Mouse (Mus musculus): ENCODE measurements at regions not wholly inside any gene's neighbourhood (a gene's known extent, or its start where the extent isn't known, plus 50 kb on each side); places are given as distances from the start of the nearest gene placed in this dataset.

DNA sequence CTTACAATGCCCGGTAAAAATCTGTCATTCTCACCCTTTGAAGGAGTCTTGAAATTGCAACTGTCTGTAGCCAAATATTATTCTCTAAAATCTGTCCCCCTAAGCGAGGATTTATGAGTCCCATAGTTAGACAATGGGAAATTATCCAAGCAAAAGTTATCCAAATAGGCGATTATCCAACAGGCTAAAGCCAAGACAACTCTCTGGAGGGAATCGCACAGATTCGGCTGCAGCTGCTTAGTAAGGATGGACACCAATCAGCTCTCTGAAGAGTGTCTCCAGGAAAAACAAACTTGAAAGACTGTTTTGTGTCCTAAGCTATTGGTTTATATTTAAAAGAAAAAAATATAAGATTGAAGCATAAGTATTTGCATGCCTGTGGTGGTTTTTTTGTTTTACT is 103.1 kb upstream of the Intu start:
- no peak for TF ChIP-seq EP300 (optimal IDR thresholded peaks at IDR 0.05)
- no peak for TF ChIP-seq CTCF (IDR thresholded peaks at IDR 0.05; ENCODE audit: low read depth)

All from stomach, postnatal 0 days (tissue).